Mouse (Mus musculus): Measurements from ENCODE around the gene Csmd2.

Gene Csmd2

DNA sequence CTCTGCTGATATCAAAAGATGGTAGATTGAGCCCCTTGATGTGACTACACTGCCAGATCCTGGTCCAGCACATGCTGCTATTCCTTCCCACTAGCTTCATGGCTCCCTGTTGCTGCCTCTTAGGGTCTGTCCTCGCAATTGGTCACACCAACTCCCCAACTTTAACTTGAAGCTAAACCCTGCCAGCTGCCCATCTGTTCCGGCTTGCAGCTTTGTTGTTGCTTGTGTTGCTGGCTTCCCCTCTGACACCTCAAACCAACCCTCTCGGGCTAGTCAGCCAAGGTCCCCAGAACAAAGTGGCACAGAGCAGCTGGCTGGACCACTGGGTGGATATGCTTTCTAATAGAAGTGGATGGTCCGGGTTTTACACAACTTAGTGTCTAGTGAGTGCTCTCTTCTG lies 339.1 kb downstream of the Csmd2 start:
- DNase-seq (ENCODE audit: extremely low read depth, low read depth), result no peak

DNA sequence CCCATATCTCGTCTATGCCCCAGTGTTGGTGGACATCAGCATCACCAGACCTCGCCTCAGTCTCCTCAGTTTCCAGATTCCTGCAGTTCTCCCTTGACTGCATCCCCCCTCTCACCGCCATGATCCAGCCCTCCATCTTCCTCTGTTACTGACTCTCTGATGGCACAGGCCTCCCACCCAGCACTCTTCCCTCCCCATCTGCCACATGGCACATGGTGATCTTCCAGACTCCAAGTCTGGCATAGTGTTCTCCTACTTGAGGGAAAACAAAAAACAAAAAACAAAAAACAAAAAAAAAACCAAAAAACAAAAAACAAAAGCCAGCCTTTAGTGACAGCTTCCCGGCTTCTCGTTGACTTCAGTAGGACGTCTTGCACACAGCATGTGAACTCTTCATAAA lies 339.8 kb downstream of the Csmd2 start:
- no peak for DNase-seq (ENCODE audit: extremely low read depth, low read depth)

DNA sequence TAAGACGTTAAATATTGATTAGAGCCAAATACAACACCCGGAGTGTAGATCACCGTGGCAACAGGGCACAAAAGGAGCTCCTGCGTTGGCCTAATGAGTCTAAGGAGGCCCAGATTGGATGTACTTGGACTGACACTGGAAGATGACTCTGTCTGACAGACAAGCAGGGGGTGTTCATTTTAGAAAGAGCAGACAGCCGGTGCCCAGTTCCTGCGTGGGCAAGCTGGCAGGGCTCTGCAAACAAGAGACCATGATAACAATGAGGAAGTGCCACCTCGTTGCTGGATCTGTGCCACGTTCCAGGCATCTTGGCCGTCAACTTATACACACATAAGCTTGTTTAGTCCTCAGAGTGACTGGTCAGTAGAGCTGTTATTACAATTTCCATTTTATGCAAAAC lies 342.9 kb downstream of the Csmd2 start:
- no peak for DNase-seq (ENCODE audit: extremely low read depth, low read depth)

DNA sequence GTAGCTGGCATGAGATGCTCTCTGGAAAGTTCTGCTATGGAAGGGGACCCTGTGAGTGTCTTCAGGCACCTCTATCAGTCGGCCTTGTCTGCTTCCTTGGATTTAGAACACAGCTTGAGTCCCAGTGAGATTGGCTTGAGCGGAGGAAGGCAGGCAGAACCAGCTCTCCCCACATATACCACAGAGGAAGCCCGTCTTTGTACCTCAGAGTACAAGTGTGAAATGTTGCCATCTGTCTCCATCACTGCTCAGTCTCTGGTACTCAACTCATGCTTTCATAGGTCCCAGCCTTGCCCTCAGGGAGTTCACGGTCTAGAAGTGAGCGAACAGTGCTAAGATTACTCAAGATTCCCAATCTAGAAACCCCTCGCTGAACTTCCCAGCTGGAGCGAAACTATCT lies 352.8 kb downstream of the Csmd2 start:
- DNase-seq (ENCODE audit: extremely low read depth, low read depth), result no peak

DNA sequence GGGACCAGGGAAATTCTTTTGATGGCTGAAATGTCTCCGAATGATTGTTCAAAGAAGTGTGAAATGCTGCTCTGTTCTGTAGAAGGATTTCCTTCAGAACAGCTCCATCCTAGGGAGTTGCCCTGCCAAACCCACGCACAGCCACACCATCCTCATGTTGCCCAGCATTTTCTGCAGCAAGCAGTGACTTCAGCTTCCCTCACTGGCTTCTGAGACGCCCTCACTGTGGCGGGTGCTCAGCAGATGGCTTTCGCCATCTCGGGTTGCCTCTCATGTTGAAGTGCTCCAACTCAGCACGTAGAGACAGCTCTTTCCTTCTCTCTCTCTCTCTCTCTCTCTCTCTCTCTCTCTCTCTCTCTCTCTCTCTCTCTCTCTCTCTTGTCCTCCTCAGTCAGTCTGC lies 353.7 kb downstream of the Csmd2 start:
- no peak for DNase-seq (ENCODE audit: extremely low read depth, low read depth)

DNA sequence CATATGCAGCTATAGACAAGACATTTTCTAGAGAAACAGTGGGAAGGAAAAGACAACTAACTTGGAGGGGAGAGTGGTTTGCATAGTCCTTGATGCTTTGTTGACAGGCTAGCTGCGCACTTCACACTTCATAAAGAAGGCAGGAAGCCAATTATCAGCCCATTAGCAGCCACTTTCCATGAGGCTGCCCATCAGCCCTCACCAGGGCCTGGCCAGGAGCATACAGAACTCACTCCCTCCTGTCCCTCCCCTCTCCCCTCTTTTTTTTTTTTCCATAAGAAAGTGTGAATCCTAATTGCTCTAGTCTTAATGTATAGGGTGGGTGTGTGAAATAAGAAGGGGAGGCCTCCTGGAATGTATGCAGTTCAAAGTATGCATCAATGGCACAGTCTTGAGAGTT lies 354.6 kb downstream of the Csmd2 start:
- DNase-seq (ENCODE audit: extremely low read depth, low read depth), result no peak

DNA sequence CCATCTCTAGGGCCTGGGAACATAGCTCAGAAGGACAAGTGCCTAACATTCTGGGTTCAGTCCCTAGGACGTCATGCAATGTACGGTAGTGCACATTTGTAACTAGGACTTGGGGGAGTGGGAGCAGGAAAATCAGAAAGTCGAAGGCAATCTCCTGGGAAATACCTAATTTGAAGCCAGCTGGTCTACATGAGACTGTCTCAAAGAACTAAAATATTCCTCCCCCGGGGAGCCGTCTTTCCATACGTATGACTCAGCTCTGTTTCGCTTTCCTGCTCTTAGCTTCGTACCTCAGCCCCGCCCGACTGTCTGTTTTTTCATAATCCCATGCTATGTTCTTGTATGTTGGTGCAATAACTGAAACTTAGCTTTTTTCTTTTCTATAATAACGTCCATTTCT lies 371.1 kb downstream of the Csmd2 start:
- DNase-seq (ENCODE audit: extremely low read depth, low read depth), result no peak

DNA sequence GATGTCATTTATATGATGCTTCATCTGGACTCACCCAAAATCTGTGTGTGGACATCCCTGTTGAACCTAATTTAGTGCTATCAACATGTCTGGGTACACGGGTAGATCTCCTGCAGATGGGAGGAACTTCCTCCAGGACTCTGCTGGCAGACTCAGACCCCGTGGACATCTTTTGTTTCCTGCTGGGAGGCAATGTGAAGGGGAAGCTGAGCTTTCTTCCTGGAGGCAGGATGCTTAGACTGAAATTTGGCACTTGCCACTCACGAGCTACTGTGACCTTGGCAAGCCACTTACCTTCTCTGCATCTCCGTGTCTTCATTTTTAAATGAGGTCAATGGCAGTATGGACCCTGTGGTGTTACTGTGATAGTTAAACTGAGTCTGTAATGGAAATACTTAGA lies 378.2 kb downstream of the Csmd2 start:
- DNase-seq (ENCODE audit: extremely low read depth, low read depth), result no peak

DNA sequence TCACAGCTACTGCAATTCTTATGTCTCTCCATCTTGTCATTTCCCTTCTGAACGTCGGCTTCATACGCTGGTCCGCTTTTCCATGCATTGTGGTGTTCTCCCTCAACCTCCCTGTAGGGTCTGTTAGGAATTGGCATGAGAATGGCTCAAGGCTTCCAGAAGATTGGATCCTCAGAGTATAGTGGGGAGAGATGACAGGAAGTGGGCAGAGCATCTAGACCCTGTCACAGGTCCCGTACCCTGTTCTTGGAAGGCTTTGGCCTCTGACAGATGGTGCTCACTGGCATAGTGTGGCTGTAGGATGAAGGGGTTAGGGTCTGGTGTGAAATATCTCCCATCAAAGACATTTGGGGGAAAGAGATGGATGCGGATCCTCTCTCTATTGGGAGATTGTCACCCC lies 380.4 kb downstream of the Csmd2 start:
- DNase-seq (ENCODE audit: extremely low read depth, low read depth), result no peak

DNA sequence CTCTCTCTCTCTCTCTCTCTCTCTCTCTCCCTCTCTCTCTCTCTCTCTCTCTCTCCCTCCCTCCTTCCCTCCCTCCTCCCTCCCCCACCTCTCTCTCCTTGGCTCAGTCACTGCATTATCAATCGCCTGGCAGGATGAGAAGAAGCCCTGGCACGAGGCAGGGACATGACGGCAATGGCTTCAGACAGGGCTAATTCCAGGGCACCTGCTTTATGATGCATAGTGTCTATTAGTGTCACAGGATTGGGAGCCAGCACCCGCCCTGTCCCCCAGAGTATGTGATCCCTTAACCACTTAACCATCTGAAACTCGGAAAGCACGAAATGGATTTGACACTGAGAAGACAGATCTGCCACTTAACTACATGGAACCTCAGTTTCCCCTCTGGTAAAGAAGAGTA lies 384.1 kb downstream of the Csmd2 start:
- DNase-seq (ENCODE audit: extremely low read depth, low read depth), result no peak

DNA sequence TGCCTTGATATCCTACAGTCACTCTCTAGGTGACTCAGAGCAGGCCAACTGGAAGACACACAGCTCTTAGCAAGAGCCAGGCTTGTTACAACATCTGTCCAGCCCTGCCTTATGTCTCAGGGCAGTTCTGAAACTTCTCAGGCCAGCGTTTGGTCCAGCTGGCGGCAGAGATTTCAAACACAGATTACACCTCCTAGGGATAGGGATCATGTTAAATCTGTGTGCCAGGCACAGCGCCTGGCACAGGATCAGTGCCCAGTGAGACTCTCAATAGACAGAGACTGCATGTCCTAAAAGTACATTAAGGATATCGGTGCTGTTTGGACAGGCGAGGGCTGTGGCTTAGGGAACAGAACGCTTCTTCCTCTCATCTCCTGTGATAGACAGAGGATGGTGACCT lies 385.5 kb downstream of the Csmd2 start:
- no peak for DNase-seq (ENCODE audit: extremely low read depth, low read depth)

DNA sequence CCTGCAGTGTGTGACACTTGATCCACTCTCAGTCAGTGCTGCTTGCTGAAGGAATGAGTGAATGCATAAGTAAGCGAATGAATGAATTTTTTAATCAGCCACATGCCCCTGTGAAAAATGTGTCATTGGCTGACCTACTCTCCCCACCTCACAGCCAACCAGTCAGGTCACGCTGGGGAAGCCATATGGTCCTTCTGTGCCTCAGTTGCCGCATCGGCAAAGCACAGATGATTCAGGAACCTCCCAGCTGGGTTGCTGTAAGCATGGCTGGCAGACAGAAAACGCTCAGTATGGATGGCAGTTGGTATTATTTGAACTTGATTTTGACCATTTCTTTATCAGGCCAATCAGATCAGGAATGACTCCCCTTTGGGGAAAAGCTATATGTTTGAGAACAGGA lies 386.4 kb downstream of the Csmd2 start:
- DNase-seq (ENCODE audit: extremely low read depth, low read depth), result no peak

DNA sequence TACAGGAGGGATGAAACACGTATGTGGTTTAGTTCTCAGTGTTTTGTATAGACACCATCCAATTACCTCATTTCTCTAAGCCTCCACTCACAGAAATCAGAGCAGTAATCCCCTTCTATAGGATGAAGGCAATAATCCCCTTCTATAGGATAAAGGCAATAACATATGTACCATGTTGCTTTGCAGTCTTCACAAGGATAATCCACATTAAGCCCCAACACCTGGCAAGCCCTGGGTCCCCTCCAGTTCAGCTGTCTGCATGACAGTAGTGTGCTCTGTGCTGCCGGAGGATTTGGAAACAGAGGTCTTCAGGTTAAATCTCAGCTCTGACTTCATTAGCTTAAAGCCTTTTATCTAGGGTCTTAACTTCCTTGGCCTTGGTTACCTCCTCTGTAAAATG lies 391.3 kb downstream of the Csmd2 start:
- DNase-seq (ENCODE audit: extremely low read depth, low read depth), result no peak

DNA sequence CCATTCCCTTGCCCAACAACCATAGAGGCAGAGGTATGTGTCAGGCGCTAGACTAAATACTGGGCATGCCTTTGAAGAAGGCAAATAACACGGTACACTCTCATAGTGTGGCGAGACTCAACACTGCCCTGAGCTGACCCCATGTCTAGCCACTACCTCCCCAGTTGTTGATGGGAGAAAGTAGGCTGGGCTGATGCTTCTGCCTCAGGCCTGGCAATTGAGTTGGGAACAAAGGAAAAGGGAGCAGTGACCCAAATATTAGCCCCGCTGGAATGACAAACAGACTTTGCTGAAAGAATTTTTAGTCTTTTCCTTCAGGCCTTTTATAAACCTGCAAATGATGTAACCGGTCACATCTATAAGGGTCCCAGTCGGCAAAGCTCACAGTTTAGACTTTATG lies 393.7 kb downstream of the Csmd2 start:
- DNase-seq (ENCODE audit: extremely low read depth, low read depth), result no peak

DNA sequence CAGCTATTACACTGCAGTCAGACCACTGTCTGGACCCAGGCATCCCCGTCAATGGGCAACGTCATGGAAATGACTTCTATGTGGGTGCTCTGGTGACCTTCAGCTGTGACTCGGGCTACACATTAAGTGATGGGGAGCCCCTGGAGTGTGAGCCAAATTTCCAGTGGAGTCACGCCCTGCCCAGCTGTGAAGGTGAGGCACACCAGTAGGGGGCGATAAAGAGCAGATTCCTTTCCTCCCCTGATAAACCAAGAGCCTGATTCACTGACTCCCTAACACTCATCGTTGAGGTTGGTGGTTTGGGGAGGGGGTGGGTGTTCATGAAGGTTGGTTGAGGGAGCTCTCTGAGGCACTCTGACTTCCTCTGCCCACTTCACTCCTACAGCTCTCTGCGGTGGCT lies 396.1 kb downstream of the Csmd2 start:
- no peak for DNase-seq (ENCODE audit: extremely low read depth, low read depth)

DNA sequence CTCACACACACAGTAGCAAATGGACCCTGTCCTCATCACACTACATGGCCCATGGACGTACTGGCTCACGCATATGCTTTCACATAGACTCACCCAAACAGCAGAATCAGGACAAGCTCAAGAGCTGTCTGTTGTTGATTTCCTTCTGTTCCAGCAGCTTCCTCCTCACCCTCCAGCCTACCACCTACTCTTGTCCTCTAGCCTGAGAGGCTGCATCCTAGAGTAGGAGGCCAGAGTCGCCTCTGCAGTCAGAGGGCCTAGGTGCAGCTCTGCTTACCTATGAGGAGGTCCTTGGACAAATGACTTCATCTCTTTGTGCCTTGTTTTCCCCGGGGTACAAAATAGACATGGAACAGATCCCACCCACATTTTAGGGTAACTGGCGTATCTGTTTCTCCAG lies 403.8 kb downstream of the Csmd2 start:
- DNase-seq (ENCODE audit: extremely low read depth, low read depth), result no peak

DNA sequence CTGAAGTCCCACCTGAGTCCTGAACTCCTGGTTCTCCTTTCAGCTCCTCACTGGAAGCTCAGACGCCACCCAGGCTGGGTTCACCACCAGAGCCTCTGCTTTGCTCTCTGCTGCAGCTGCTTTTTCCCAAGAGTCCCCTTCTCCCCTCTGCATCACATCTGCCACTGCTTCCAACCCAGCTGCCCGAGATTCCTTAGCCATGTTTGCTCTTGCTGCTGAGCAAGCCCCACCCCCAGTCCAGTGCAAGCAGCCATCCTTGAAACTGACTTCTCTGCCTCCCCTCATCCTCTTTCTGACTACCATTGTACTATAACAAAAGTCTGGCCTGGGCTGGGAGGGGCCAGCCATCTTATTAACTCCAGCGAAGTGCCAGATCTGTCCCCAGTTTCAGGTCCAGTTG lies 404.6 kb downstream of the Csmd2 start:
- DNase-seq (ENCODE audit: extremely low read depth, low read depth), result no peak

DNA sequence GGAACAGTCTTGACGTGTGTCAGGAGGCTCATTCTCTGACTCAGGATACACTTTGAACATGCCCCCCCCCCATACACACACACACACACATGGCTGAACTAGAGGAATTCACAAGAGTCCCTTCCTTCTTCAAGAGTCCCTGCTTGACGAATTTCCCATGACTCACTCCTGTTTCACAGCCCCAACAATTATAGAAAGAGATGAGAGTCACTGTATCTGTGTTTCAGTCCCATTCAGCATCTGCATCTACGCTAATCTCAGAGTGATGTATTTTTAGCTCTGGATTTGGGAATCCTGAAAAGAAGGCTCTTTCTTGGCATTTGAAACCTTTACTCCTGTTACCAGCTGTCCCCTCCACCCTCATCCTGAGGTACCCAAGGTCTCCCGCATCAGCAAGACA lies 406.2 kb downstream of the Csmd2 start:
- DNase-seq (ENCODE audit: extremely low read depth, low read depth), result no peak

DNA sequence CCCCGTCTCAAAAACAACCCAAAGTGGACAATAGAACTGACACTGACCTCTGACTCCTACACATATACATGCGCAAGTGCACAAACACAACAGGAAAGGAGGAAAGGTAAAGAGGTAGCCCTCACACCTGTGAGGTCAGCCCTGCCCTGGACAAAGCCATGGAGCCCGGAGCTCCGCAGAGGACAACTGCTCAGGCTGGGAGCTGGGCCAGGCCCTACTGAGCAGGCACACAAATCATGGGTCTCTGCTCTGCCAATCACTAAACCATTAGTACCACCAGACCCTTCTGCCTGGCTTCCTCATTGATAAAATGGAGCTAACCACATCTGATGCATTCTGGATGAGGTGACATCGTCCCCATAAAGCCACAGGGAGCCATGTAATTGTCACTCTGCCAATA lies 409.0 kb downstream of the Csmd2 start:
- DNase-seq (ENCODE audit: extremely low read depth, low read depth), result no peak

DNA sequence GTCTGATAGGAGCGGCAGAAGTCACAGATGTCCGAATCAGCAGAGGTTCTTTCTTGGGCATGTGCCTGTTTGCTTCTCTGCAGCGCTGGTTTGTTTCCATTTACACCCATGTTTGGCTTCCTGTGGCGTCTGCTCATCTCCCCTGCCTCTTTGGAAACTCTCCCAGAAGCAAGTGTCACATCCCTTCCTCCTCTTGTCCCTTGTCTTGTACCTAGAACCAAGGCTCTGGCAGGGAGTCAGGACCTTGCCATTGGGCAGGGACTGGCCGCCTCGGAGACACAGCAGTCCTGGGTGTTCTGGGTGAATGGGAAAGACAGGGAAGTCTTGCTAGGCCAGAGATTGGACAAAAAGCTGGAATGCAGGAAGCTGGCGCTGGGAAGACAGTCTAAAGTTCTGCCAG lies 410.1 kb downstream of the Csmd2 start:
- DNase-seq (ENCODE audit: extremely low read depth, low read depth), result no peak

DNA sequence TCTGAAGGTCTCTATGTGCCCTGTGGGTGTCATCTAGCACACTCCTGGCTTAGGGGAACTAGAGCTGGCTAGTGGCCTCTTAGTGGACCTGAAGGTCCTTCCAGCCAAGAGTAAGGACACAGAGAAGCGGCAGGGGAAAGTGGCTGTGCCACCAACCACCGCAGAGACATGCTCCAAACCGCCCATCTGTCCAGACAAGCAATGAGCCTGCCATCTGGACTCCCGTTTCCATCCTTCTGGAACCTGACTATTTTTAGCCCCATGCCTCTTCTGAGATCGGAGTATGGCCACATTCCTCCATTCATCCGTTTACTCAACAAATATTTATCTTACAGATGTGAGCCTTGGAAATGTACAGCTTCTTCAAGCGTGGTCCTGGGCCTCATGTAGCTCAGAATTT lies 411.3 kb downstream of the Csmd2 start:
- no peak for DNase-seq (ENCODE audit: extremely low read depth, low read depth)

DNA sequence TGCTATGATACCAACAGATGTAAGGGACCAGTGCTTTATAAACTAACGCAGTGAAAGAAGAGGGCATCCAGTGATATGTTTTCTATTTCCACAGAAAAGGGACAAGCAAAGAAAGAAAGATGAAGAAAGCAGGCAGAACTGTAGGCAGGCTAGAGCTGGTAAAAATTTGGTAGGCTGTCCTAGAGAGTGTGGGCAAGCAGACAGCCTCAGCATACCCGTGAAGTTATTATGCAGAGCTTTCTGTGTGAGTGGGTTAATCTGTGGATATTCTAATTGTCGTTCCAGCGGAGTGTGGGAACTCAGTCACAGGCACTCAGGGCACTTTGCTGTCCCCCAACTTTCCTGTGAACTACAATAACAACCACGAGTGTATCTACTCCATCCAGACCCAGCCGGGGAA lies 412.4 kb downstream of the Csmd2 start:
- no peak for DNase-seq (ENCODE audit: extremely low read depth, low read depth)

DNA sequence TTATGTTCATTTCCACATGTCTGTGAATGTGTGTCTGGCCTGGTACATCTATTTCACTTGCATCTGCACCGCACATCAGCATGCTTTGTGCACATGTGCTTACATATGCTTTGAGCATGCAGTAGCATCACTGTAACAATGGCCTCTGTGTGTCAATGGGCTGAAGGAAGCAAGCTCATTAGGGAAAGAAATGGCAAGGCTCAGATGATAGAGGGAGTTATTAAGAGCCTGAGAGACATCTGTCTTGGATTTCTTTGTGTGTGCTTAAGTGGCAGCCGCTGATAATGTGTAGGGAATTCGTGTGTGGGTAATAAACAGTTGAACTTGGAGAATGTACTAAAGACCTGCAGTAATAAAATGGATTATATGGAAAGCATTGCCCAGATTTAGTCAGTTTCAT lies 413.9 kb downstream of the Csmd2 start:
- DNase-seq (ENCODE audit: extremely low read depth, low read depth), result no peak

DNA sequence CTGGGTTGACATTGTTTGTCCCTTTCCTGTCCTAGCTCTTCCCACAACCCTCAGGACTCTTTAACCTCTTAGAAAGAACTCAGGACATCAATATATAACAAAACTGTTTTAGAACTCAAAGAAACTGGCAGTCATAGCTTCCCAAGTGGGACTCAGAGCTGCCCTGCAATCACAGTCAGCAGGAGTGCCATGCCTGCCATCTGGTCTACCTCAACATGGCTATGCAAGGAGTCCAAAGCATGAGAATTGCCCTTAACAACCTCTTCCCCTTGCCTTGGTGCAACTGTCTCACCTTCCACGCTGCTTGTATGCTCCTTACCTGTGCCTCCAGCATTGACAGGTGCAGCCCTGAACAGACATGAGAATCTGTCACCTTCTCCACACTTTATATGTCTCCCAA lies 415.0 kb downstream of the Csmd2 start:
- DNase-seq (ENCODE audit: extremely low read depth, low read depth), result no peak

DNA sequence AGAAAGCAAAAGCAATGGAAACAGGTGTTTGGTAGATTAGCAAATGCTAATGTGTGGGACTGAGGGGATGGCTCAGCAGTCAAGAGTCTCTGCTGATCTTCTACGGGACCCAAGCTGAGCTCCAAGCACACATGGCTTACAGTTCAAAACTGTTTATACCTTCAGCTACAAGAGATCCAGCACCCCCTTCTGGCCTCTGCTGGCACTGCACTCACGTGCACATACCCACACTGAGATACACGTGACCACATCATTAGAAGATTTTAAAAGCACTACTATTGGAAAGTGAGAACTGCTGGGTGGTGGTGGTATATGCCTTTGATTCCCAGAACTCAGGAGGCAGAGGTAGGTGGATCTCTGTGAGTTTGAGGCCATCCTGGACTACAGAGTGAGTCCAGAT lies 417.9 kb downstream of the Csmd2 start:
- DNase-seq (ENCODE audit: extremely low read depth, low read depth), result no peak
